Mouse (Mus musculus): ENCODE measurements around the gene Ror1.

Gene Ror1

GRCm38 (mm10) chr4:100154560-100155130, 59.1 kb downstream of the Ror1 start:
- no peak for ATAC-seq (ENCODE audit: insufficient number of reproducible peaks, low FRiP score, low TSS enrichment)

GRCm38 (mm10) chr4:100155731-100156130, 60.1 kb downstream of the Ror1 start:
- no peak for ATAC-seq (ENCODE audit: insufficient number of reproducible peaks, low FRiP score, low TSS enrichment)

GRCm38 (mm10) chr4:100158401-100158800, 62.8 kb downstream of the Ror1 start:
- ATAC-seq (ENCODE audit: insufficient number of reproducible peaks, low FRiP score, low TSS enrichment), result no peak

- ATAC-seq (ENCODE audit: insufficient number of reproducible peaks, low FRiP score, low TSS enrichment), result no peak
Observed at GRCm38 (mm10) chr4:100160156-100160555, 64.6 kb downstream of the Ror1 start.

GRCm38 (mm10) chr4:100165790-100166189, 70.2 kb downstream of the Ror1 start:
- no peak for ATAC-seq (ENCODE audit: insufficient number of reproducible peaks, low FRiP score, low TSS enrichment)

- no peak for ATAC-seq (ENCODE audit: insufficient number of reproducible peaks, low FRiP score, low TSS enrichment)
Observed at GRCm38 (mm10) chr4:100166871-100167270, 71.3 kb downstream of the Ror1 start.

- ATAC-seq (ENCODE audit: insufficient number of reproducible peaks, low FRiP score, low TSS enrichment), result no peak
Observed at GRCm38 (mm10) chr4:100169683-100170082, 74.1 kb downstream of the Ror1 start.

GRCm38 (mm10) chr4:100170161-100170650, 74.6 kb downstream of the Ror1 start:
- no peak for ATAC-seq (ENCODE audit: insufficient number of reproducible peaks, low FRiP score, low TSS enrichment)

- no peak for ATAC-seq (ENCODE audit: insufficient number of reproducible peaks, low FRiP score, low TSS enrichment)
Observed at GRCm38 (mm10) chr4:100170743-100171142, 75.2 kb downstream of the Ror1 start.

GRCm38 (mm10) chr4:100171483-100171898, 75.9 kb downstream of the Ror1 start:
- ATAC-seq (ENCODE audit: insufficient number of reproducible peaks, low FRiP score, low TSS enrichment), result no peak

- no peak for ATAC-seq (ENCODE audit: insufficient number of reproducible peaks, low FRiP score, low TSS enrichment)
Observed at GRCm38 (mm10) chr4:100175594-100175993, 80.0 kb downstream of the Ror1 start.

GRCm38 (mm10) chr4:100178316-100178715, 82.7 kb downstream of the Ror1 start:
- ATAC-seq (ENCODE audit: insufficient number of reproducible peaks, low FRiP score, low TSS enrichment), result no peak

GRCm38 (mm10) chr4:100181676-100182075, 86.1 kb downstream of the Ror1 start:
- 0 out of 2 replicates have a peak, but pooled peaks have one; percentile 15 for ATAC-seq (ENCODE audit: insufficient number of reproducible peaks, low FRiP score, low TSS enrichment)

GRCm38 (mm10) chr4:100186781-100187180, 91.2 kb downstream of the Ror1 start:
- no peak for ATAC-seq (ENCODE audit: insufficient number of reproducible peaks, low FRiP score, low TSS enrichment)

- ATAC-seq (ENCODE audit: insufficient number of reproducible peaks, low FRiP score, low TSS enrichment), result no peak
Observed at GRCm38 (mm10) chr4:100187563-100188200, 92.1 kb downstream of the Ror1 start.

GRCm38 (mm10) chr4:100188201-100188699, 92.7 kb downstream of the Ror1 start:
- ATAC-seq (ENCODE audit: insufficient number of reproducible peaks, low FRiP score, low TSS enrichment), result no peak

- no peak for ATAC-seq (ENCODE audit: insufficient number of reproducible peaks, low FRiP score, low TSS enrichment)
Observed at GRCm38 (mm10) chr4:100191483-100191882, 95.9 kb downstream of the Ror1 start.

- ATAC-seq (ENCODE audit: insufficient number of reproducible peaks, low FRiP score, low TSS enrichment), result no peak
Observed at GRCm38 (mm10) chr4:100194136-100194535, 98.5 kb downstream of the Ror1 start.

- no peak for ATAC-seq (ENCODE audit: insufficient number of reproducible peaks, low FRiP score, low TSS enrichment)
Observed at GRCm38 (mm10) chr4:100196255-100196793, 100.7 kb downstream of the Ror1 start.

- no peak for ATAC-seq (ENCODE audit: insufficient number of reproducible peaks, low FRiP score, low TSS enrichment)
Observed at GRCm38 (mm10) chr4:100198275-100198674, 102.7 kb downstream of the Ror1 start.

- no peak for ATAC-seq (ENCODE audit: insufficient number of reproducible peaks, low FRiP score, low TSS enrichment)
Observed at GRCm38 (mm10) chr4:100201322-100201721, 105.7 kb downstream of the Ror1 start.

GRCm38 (mm10) chr4:100203066-100203465, 107.5 kb downstream of the Ror1 start:
- ATAC-seq (ENCODE audit: insufficient number of reproducible peaks, low FRiP score, low TSS enrichment), result no peak

Data from cerebellum, adult (tissue).